Mouse (Mus musculus) lung, embryonic 14.5 days (tissue): ENCODE measurements around the gene Tm9sf3. TPM values are rescaled to one million over a fixed set of nuclear protein-coding genes. Genes with fewer than 3 reads are reported as not detected.
A peak's percentile ranks its signal among the peaks of the same experiment; 100 is the strongest.
"Not testable (repeated sequence)": the region's sequence is repeated elsewhere in the genome, so short reads cannot be mapped to it uniquely, and the experiment has no call there.

Source experiments
- ATAC-seq: fragments of 200-750 bp; cut with Nextera tagmentation; 2 replicates; pipeline ENCODE4 v1.8.0; 2017; ENCODE audit warnings: mild to moderate bottlenecking, moderate TSS enrichment, moderate library complexity; ENCODE audit not compliant: insufficient read depth
- DNase-seq: peaks from one replicate; pipeline ENCODE4 v3.0.0-alpha.2; 2015
- H3K27ac ChIP-seq: fragments of 300-500 bp; sonication (generic); 2 replicates; pipeline ENCODE4 v1.5.1; 2014; ENCODE audit warnings: low read depth, mild to moderate bottlenecking, moderate library complexity
- H3K27me3 ChIP-seq: fragments of 300-500 bp; sonication (generic); 2 replicates; pipeline ENCODE4 v1.6.1; 2014; ENCODE audit warnings: low read length, control low read depth; ENCODE audit not compliant: insufficient read depth
- H3K36me3 ChIP-seq: fragments of 300-500 bp; sonication (generic); 2 replicates; pipeline ENCODE4 v1.6.1; 2014; ENCODE audit warnings: control low read depth; ENCODE audit not compliant: insufficient read depth
- H3K4me1 ChIP-seq: fragments of 300-500 bp; sonication (generic); 2 replicates; pipeline ENCODE4 v1.6.1; 2014; ENCODE audit warnings: antibody characterized with exemption, control low read depth; ENCODE audit not compliant: insufficient read depth
- H3K4me2 ChIP-seq: fragments of 300-500 bp; sonication (generic); 2 replicates; pipeline ENCODE4 v1.6.1; 2014; ENCODE audit warnings: mild to moderate bottlenecking
- H3K4me3 ChIP-seq: fragments of 300-500 bp; sonication (generic); 2 replicates; pipeline ENCODE4 v1.5.1; 2014; ENCODE audit warnings: low read depth, low read length
- H3K9ac ChIP-seq: fragments of 300-500 bp; sonication (generic); 2 replicates; pipeline ENCODE4 v1.6.1; 2014
- H3K9me3 ChIP-seq: fragments of 300-500 bp; sonication (generic); 2 replicates; pipeline ENCODE4 v1.6.1; 2016; ENCODE audit warnings: low read depth, low read length, control low read depth
- CTCF ChIP-seq: IDR thresholded peaks from 2 replicates; pipeline ENCODE4 v1.5.1; 2016; ENCODE audit warnings: antibody characterized with exemption, low read depth
- WGBS: fragments of 180-500 bp; shearing (Covaris S2); extraction: QIAGEN DNeasy Blood & Tissue Kit; methylation state at CpG from one replicate; pipeline ENCODE4 v1.1.7; 2014; 5-methylcytosine and 5-hydroxymethylcytosine counted together
- polyA plus RNA-seq: library from polyadenylated mRNA; unstranded; fragments of >200 nt; fragmentation: Nextera tagmentation; extraction: Ambion mirVana; gene quantifications from 2 replicates; pipeline ENCODE4 v1.2.1, GENCODE M21; 2014

Tm9sf3 gene
- 172 and 176 TPM in 2 replicates for polyA plus RNA-seq

GRCm38 (mm10) chr19:41263630-41264295 lies at the start of gene Tm9sf3:
TSS of gene Tm9sf3 (minus strand) at chr19:41263997.
- DNase-seq (peak; percentile 90), ATAC-seq (peak; percentile 91)
- WGBS: under 1% methylated on average over 71 of the region's 98 CpGs
- Histone ChIP-seq H3K27ac (peak within 1 kb of the TSS; percentile 98), H3K9me3 (no peaks in the 10 kb centered on the region), H3K4me2 (peak within 1 kb of the TSS; percentile 60), H3K27me3 (no peaks in the 10 kb centered on the region), H3K36me3 (0 out of 2 replicates have a peak, but pooled peaks cover 4% of the 10 kb centered on the region), H3K4me3 (peak within 1 kb of the TSS; percentile 93), H3K4me1 (peaks cover 10% of the 10 kb centered on the region; the same call in 1 of the 2 replicates), H3K9ac (peak within 1 kb of the TSS; percentile 95)
- TF ChIP-seq CTCF: no peak

DNA sequence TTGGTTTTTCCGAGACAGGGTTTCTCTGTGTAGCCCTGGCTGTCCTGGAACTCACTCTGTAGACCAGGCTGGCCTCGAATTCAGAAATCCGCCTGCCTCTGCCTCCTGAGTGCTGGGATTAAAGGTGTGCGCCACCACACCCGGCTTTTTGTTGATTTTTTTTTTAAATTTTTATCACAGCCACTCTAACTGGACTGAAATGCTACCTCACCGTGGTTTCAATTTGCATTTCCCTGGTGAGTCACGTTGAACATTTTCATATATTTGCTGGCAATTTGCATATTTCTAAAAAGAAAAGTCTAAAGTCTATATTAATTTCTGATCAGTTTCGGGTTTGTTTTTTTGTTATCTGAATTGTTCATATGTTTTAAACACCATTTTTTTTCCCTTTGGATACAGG lies 48.8 kb upstream of the Tm9sf3 start:
- DNase-seq, H3K4me2 ChIP-seq, H3K27me3 ChIP-seq, H3K9me3 ChIP-seq, H3K4me1 ChIP-seq, ATAC-seq, H3K27ac ChIP-seq, H3K4me3 ChIP-seq, H3K36me3 ChIP-seq, H3K9ac ChIP-seq: not testable (repeated sequence)
- 83% methylated on average over 8 of the region's 8 CpGs for WGBS

DNA sequence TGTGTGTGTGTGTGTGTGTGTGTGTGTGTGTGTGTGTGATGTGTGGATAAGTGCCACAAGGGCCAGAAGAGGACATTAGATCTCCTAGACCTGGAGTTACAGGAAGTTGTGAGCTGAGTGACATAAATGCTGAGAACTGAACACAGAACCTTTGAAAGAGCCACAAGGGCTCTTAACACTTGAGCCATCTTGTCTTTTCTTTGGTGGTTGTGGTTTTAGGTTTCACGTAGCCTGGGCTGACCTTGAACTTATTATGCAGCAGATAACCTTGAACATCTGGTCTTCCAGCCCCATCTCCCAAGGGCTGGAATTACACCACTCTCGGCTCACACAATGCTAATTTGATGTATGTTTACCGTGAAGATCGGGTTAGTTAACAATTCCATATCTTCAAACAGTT lies 48.2 kb upstream of the Tm9sf3 start:
- Histone ChIP-seq H3K4me3 (no peak overlapping the region), H3K27ac (no peak overlapping the region), H3K9ac (no peak overlapping the region), H3K4me2 (no peak overlapping the region), H3K4me1 (no peaks in the 10 kb centered on the region), H3K27me3 (no peaks in the 10 kb centered on the region), H3K36me3 (no peaks in the 10 kb centered on the region), H3K9me3 (no peaks in the 10 kb centered on the region)
- no peak for TF ChIP-seq CTCF
- no peak for DNase-seq
- ATAC-seq: no peak
- 67% methylated on average over 4 of the region's 4 CpGs for WGBS

DNA sequence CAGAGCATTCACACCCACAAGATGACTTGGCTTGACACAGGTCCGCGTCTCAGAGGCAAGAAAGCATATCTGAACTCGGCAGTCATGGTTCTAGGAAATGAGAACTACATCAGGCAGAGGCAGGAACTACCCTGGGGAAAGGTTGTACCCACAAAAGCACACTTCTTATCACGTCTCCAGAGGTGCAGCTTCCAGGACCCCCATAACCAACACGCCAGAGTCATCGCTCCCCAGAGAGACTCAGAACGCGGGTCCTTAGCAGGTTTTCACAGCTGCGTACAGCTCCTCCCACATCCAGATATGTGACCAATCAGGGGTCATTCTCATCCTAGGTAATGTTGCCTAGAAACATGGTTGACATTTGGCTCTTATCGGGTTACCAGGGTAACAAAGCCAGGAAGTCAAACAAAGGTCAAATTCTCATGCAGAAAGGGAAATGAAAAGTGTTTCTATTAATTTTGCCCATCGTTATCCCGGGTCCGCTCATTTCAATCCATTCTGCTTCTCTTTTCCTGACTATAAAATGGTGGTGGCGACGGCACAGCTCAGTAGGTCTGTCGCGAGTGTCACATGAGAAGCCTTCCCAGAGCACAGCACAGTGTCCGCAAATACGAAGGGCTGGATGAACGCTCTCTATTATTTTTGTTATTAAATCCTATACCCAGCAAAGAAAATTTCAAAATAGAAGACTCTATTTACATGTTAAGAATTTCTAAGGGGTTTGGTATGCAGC lies 47.3 kb upstream of the Tm9sf3 start:
- Histone ChIP-seq H3K4me1 (no peaks in the 10 kb centered on the region), H3K36me3 (no peaks in the 10 kb centered on the region), H3K27me3 (no peaks in the 10 kb centered on the region), H3K4me2 (peak overlapping the region; percentile 69), H3K9ac (no peak overlapping the region), H3K4me3 (peak overlapping the region; percentile 29), H3K9me3 (no peaks in the 10 kb centered on the region), H3K27ac (no peak overlapping the region)
- TF ChIP-seq CTCF: no peak
- WGBS: 7% methylated on average over 20 of the region's 20 CpGs
- peak; percentile 87 for ATAC-seq
- DNase-seq: peak; percentile 73

DNA sequence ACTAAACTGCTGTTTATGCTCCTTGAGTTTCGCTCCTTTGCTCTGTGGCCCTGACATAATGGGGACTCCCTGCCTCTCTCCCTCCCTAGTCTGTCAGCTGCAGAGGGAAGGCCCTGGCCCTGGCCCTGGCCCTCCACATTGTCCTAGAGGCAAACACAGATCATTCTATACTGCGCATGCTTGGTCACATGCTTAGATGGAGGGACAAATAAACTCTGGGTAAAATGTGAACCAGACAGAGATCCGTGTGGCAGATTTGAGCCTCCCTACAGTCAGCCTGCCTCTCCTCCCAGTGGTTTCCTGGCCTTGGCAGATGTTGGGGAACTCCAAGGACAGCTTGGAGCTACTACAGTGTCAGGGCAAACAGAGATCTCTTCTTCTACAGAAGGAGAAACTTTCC lies 40.1 kb upstream of the Tm9sf3 start:
- Histone ChIP-seq H3K9ac (no peak overlapping the region), H3K4me1 (no peaks in the 10 kb centered on the region), H3K4me2 (no peak overlapping the region), H3K36me3 (no peaks in the 10 kb centered on the region), H3K27me3 (no peaks in the 10 kb centered on the region), H3K9me3 (no peaks in the 10 kb centered on the region), H3K27ac (no peak overlapping the region), H3K4me3 (no peak overlapping the region)
- WGBS: 67% methylated on average over 3 of the region's 3 CpGs
- no peak for DNase-seq
- ATAC-seq: no peak
- TF ChIP-seq CTCF: no peak

DNA sequence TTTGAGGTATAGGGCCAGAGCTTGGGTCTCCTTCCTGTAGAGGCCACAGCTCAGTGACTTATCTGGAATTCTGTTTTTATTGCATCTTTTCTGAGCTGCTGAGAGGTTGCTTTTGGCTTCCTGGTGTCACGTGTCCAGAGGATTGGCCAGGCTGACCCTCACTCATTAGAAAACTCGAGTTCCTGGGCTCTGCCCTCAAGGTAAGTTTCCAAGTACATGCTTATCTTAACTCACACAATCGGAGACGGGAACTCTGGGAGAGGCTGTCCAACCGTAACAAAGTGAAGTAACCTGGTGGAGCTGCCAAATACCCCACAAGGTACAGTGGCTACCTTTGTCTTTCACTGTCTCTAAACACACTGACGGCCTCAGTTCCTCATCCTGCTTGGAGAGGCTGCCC lies 39.6 kb upstream of the Tm9sf3 start:
- no peak for DNase-seq
- H3K9ac ChIP-seq: no peak overlapping the region

DNA sequence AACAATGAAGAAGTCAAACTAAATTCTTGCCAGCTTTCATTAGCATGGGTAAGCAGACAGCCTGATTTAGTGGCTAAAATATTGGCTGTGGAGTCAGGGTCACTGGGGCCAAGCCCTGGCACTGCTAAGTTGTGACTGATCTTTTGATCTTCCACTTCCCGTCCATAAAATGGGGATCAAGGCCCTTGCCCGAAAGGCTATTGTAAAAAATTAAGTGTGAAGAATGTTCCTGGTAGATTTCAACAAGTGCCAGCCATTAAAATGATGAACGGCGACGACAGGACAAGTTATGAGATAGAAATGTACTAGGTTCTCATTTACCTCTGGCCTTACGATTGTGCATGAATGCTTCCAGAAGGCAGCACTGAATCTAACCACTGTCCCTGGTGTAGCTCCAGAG lies 38.1 kb upstream of the Tm9sf3 start:
- no peak for TF ChIP-seq CTCF
- Histone ChIP-seq H3K9me3 (no peaks in the 10 kb centered on the region), H3K36me3 (no peaks in the 10 kb centered on the region), H3K4me3 (no peak overlapping the region), H3K9ac (no peak overlapping the region), H3K4me1 (no peaks in the 10 kb centered on the region), H3K4me2 (no peak overlapping the region), H3K27ac (no peak overlapping the region), H3K27me3 (no peaks in the 10 kb centered on the region)
- ATAC-seq: no peak
- DNase-seq: no peak
- 43% methylated on average over 6 of the region's 6 CpGs for WGBS

More for the DNA sequence above, 39.6 kb upstream of the Tm9sf3 start:
- H3K27me3 ChIP-seq: no peaks in the 10 kb centered on the region
- H3K27ac ChIP-seq: no peak overlapping the region
- H3K9me3 ChIP-seq: no peaks in the 10 kb centered on the region
- WGBS: 40% methylated on average over 6 of the region's 6 CpGs
- H3K36me3 ChIP-seq: no peaks in the 10 kb centered on the region
- H3K4me3 ChIP-seq: no peak overlapping the region
- ATAC-seq: no peak
- no peak for TF ChIP-seq CTCF
- H3K4me2 ChIP-seq: no peak overlapping the region
- H3K4me1 ChIP-seq: no peaks in the 10 kb centered on the region
